Mouse (Mus musculus) limb, embryonic 12.5 days (tissue): Measurements from ENCODE around the gene Csf2ra. TPM values are rescaled to one million over a fixed set of nuclear protein-coding genes. Genes with fewer than 3 reads are reported as not detected.
"Not testable (repeated sequence)": the region's sequence is repeated elsewhere in the genome, so short reads cannot be mapped to it uniquely, and the experiment has no call there.

Source experiments
- ATAC-seq: fragments of 200-750 bp; cut with Nextera tagmentation; 2 replicates; pipeline ENCODE4 v1.8.0; 2017; ENCODE audit warnings: low read depth, moderate TSS enrichment; ENCODE audit not compliant: insufficient number of reproducible peaks, insufficient read depth, low FRiP score, low TSS enrichment
- H3K27ac ChIP-seq: fragments of 300-500 bp; sonication (generic); 2 replicates; pipeline ENCODE4 v1.5.1; 2016; ENCODE audit warnings: mild to moderate bottlenecking, moderate library complexity
- H3K27me3 ChIP-seq: fragments of 300-500 bp; sonication (generic); 2 replicates; pipeline ENCODE4 v1.6.1; 2016; ENCODE audit warnings: mild to moderate bottlenecking, moderate library complexity
- H3K36me3 ChIP-seq: fragments of 300-500 bp; sonication (generic); 2 replicates; pipeline ENCODE4 v1.6.1; 2016; ENCODE audit warnings: mild to moderate bottlenecking, moderate library complexity
- H3K4me1 ChIP-seq: fragments of 300-500 bp; sonication (generic); replicated peaks from 2 replicates; pipeline ENCODE4 v1.6.1; 2016
- H3K4me2 ChIP-seq: fragments of 300-500 bp; sonication (generic); 2 replicates; pipeline ENCODE4 v1.6.1; 2016; ENCODE audit warnings: mild to moderate bottlenecking, moderate library complexity
- H3K4me3 ChIP-seq: fragments of 300-500 bp; sonication (generic); replicated peaks from 2 replicates; pipeline ENCODE4 v1.5.1; 2016; ENCODE audit warnings: mild to moderate bottlenecking
- H3K9ac ChIP-seq: fragments of 300-500 bp; sonication (generic); replicated peaks from 2 replicates; pipeline ENCODE4 v1.6.1; 2016; ENCODE audit warnings: mild to moderate bottlenecking, moderate library complexity
- H3K9me3 ChIP-seq: fragments of 300-500 bp; sonication (generic); 2 replicates; pipeline ENCODE4 v1.6.1; 2016; ENCODE audit warnings: mild to moderate bottlenecking, moderate library complexity
- WGBS: fragments of 180-500 bp; shearing (Covaris S2); methylation state at CpG from one replicate; pipeline ENCODE4 v1.1.7; 2016; 5-methylcytosine and 5-hydroxymethylcytosine counted together
- polyA plus RNA-seq: library from polyadenylated mRNA; unstranded; fragments of >200 nt; fragmentation: Nextera tagmentation; extraction: Ambion mirVana; gene quantifications from 2 replicates; pipeline ENCODE4 v1.2.1, GENCODE M21; 2016

Csf2ra gene
- polyA plus RNA-seq = 22.8 and 29.5 TPM in 2 replicates

DNA sequence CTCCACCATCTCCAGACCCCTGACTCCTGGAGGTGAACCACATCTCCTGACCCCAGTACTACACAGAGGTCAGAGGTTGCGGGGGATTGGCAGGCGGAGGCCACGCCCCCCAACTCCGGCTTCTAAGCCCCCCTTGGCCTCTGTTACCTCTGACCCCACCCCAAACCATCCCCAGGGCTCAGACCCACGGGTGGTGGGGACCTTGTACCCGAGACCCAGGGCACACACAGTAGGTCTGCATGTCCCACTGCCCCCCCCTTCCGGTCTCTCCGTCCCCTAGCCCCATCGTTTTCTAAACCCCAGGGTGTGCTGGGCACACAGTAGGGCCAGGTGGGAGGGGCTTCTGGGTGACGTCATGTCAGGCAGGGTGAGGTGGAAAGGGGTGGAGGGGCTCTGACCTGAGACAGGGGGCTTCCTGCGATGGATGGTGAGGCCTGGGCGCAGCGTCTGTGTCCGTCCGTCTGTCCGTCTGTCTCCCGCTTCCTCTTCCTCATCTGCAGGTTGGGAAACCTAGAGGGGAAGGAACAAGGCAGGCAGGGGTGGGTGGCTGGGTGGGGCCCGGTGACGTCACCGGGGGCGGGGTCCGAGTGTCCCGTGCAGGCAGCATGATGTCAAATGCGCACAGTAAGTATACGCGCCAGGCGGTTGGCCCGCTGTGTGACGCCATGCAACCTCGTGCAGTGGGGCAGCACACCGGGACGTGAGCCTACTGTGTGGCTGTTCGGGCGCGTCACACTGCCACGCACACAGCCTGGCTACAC lies at the start of gene Csf2ra:
Csf2ra (minus strand) TSS at position 489 of the 761 bp plus-strand sequence.
- Histone ChIP-seq H3K9ac (0 out of 2 replicates have a peak within 1 kb of the TSS, but pooled peaks have one; percentile 27), H3K36me3 (no peaks in the 10 kb centered on the region), H3K4me3 (peak within 1 kb of the TSS; percentile 59), H3K4me2 (peak within 1 kb of the TSS; percentile 61), H3K4me1 (0 out of 2 replicates have a peak, but pooled peaks cover 3% of the 10 kb centered on the region), H3K9me3 (peaks cover 19% of the 10 kb centered on the region; the same call in 1 of the 2 replicates), H3K27me3 (no peaks in the 10 kb centered on the region), H3K27ac (peak within 1 kb of the TSS; percentile 81)
- WGBS = 60% methylated on average over 36 of the region's 36 CpGs
- ATAC-seq = 0 out of 2 replicates have a peak, but pooled peaks have one; percentile 3

DNA sequence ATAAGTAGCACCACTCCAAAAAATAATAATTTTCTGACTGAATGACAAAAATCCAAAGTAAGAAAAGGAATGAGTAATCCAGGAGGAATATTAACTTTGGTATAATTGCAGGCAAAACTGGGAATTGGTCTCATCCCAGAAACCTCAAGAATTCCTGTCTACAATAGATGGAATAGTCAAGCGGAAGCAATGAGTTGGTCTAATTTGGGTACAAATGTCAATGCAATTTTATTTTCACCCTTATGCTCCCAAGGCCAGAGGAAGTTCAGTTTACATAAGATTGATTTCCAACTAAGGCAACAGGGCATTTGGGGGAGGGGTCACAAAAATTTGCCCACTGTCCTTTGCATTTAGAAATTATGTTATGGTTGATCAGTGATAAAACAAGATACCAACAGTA lies 47.2 kb upstream of the Csf2ra start:
- Histone ChIP-seq H3K9me3 (no peaks in the 10 kb centered on the region), H3K4me2 (no peak overlapping the region), H3K27ac (no peak overlapping the region), H3K36me3 (no peaks in the 10 kb centered on the region), H3K27me3 (no peaks in the 10 kb centered on the region), H3K4me3 (no peak overlapping the region), H3K4me1 (no peaks in the 10 kb centered on the region), H3K9ac (no peak overlapping the region)
- ATAC-seq = no peak
- 89% methylated on average over 1 of the region's 1 CpGs for WGBS

DNA sequence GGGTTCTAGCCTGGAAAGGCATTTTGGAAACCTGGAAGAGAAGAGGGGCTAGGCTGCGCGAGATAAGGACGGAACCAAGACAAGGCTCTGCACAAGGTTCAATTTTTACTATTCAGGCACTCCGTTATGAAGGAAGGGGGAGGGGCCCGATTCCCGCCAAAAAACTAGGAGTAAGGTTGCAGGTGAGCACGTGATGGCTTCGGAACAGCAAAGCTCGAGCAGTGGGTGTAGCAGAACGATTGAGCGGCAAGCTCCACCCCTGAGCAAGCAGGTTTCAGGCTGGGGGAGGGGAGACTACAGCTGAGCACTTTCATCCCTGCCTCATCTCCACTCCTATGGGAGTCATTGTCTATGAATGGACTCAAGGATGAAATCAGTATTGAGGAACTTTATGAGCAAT lies 40.9 kb upstream of the Csf2ra start:
- not testable (repeated sequence) for H3K4me2 ChIP-seq, H3K4me3 ChIP-seq, H3K4me1 ChIP-seq, H3K27me3 ChIP-seq, H3K9me3 ChIP-seq, ATAC-seq, H3K36me3 ChIP-seq, H3K27ac ChIP-seq, H3K9ac ChIP-seq
- WGBS = 33% methylated on average over 11 of the region's 11 CpGs

DNA sequence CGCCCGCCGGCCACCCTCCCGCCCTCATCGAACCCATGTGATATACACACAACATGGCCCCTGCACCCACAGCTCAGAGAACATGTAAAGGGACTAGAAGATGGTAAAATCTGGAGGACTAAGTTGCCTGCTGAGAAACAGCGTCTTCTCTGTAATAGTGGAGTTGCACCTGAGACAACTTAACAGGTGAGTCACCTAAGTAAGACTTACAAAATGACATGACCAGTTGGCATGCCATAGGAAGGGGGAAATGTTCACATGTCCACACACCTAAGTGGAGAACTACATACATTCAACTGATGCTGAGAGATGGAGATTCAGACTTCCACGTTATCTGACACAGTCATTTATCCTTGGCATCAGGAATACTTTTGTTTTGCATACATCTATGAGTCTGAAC lies 38.9 kb upstream of the Csf2ra start:
- Histone ChIP-seq H3K27me3 (no peaks in the 10 kb centered on the region), H3K9ac (no peak overlapping the region), H3K36me3 (no peaks in the 10 kb centered on the region), H3K9me3 (no peaks in the 10 kb centered on the region), H3K4me3 (no peak overlapping the region), H3K4me2 (no peak overlapping the region), H3K4me1 (no peaks in the 10 kb centered on the region), H3K27ac (no peak overlapping the region)
- no peak for ATAC-seq
- 23% methylated on average over 7 of the region's 7 CpGs for WGBS

DNA sequence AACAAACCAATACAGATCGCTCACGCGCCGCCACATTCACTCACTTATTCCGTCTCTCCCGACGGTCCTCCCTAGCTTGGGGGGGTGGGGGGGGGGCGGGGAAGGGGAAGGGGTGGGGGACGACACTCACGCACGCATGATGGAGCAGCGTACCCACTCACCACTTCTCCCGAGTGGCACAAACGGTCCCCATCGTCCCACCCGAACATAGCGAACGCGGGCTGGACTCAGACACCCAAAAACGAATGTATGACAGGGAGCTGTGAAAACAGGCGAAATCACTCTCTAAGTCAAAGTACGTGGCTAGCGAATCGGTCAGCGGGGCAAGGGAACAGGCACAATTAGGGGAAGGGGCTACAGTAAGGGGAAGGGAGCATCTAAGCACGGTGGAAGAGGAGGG lies 38.4 kb upstream of the Csf2ra start:
- no peak for ATAC-seq
- WGBS = 3% methylated on average over 25 of the region's 26 CpGs
- Histone ChIP-seq H3K4me3 (no peak overlapping the region), H3K4me2 (no peak overlapping the region), H3K9ac (no peak overlapping the region), H3K27me3 (no peaks in the 10 kb centered on the region), H3K4me1 (no peaks in the 10 kb centered on the region), H3K27ac (no peak overlapping the region), H3K9me3 (no peaks in the 10 kb centered on the region), H3K36me3 (no peaks in the 10 kb centered on the region)

DNA sequence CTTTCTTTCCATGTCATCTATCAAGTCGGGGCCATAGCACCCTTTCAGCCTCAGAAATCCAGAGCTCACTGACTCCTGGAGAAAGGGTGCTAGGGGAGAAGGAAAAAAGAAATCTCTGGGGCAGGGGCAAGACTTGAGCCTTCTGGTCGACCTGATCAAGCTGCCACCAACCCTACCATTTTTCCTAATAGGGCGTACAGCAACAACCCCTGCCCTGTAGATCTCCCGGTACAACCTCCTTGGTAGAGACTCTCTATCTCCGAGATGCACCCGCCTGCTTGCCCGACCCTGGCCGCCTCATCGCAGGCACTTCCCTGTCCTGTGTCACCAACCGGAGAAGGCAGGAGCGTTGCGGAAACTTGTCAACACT lies 38.0 kb upstream of the Csf2ra start:
- no peak overlapping the region for H3K4me2 ChIP-seq
- no peak for ATAC-seq
- H3K4me1 ChIP-seq = no peaks in the 10 kb centered on the region
- WGBS = 6% methylated on average over 12 of the region's 12 CpGs
- H3K4me3 ChIP-seq = no peak overlapping the region
- no peaks in the 10 kb centered on the region for H3K27me3 ChIP-seq
- no peak overlapping the region for H3K9ac ChIP-seq
- H3K27ac ChIP-seq = no peak overlapping the region
- no peaks in the 10 kb centered on the region for H3K9me3 ChIP-seq
- no peaks in the 10 kb centered on the region for H3K36me3 ChIP-seq

DNA sequence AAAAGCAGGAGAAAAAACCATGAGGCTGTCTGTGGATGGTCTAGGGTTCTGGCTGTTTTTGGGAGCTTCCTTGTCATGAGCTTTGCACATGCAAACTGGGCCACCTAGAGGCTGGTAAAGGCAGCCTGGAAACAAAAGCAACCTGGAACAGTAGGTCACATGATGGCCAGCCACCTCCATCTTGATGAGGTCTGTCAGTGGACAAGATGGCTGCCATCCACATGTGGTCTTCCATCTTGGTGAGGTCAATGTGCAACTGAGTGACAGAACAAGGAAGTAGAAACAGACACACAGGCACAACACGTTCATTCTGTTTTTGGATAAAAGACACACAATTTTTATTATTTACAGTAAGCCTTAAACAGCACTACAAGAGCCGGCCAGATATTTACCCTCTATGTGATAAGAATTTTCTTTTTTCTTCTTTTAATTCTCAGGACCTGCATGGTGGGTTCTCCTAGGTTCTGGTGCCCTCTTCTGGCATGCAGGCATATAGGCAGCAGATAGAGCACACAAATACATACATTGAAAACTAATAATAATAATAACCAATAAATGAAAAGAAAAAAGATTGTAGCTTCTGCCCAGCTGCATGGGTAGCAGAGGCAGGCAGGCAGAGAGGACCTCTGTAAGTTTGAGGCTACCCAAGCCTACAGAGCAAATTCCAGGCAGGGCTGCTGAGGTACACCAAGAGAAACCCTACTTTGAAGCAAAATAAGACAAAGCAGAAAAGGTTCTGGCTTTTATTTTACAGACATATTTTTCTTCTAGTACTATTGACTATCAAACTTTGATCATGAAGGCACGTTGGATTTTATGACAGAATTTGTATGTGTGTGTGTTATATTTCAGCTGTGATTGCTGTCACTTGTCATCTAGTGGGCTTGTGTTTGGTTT lies 37.4 kb upstream of the Csf2ra start:
- H3K36me3 ChIP-seq = no peaks in the 10 kb centered on the region
- no peak overlapping the region for H3K27ac ChIP-seq
- no peaks in the 10 kb centered on the region for H3K27me3 ChIP-seq
- ATAC-seq = no peak
- H3K4me1 ChIP-seq = no peaks in the 10 kb centered on the region
- no peak overlapping the region for H3K4me3 ChIP-seq
- WGBS = 25% methylated on average over 3 of the region's 3 CpGs
- H3K9me3 ChIP-seq = no peaks in the 10 kb centered on the region
- H3K9ac ChIP-seq = no peak overlapping the region
- no peak overlapping the region for H3K4me2 ChIP-seq

DNA sequence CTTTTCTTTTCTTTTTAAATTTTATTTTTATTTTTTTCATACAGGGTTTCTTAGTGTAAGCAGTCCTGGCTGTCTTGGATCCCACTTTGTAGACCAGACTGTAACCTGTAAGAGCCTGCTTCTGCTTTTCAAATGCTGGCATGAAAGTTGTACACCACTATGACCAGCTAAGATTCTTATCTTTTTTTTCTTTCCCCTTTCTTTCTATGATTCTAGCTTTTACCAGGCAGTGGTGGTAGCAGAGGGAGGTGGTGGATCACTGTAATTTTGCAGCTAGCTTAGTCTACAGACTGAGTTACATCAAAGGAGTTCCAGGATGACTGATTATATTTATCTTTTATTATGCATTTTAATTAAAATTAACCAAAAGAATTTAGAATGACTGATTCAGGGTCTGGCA lies 36.7 kb upstream of the Csf2ra start:
- no peak for ATAC-seq
- no peak overlapping the region for H3K4me3 ChIP-seq

DNA sequence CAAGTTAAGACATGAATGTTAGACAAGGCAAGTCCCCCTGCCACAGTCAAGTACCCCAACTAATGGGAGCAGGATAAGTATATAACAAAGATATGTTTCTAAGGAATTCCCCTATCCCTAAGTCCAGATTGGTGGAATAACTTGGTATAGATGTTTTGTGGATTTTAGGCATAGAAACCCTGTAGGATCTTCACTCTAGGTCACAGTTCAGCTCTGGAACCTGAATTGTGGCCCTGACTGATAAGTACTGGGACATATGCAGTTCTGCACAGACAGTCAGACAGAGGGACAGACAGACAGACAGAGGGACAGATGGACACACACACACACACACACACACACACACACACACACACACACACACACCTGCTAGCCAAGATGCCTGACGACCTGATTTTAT lies 36.0 kb upstream of the Csf2ra start:
- Histone ChIP-seq H3K27me3 (no peaks in the 10 kb centered on the region), H3K4me2 (no peak overlapping the region), H3K36me3 (no peaks in the 10 kb centered on the region), H3K9me3 (no peaks in the 10 kb centered on the region), H3K27ac (no peak overlapping the region), H3K4me3 (no peak overlapping the region), H3K9ac (no peak overlapping the region), H3K4me1 (no peaks in the 10 kb centered on the region)
- 67% methylated on average over 1 of the region's 1 CpGs for WGBS
- ATAC-seq = no peak

More for the DNA sequence above, 36.7 kb upstream of the Csf2ra start:
- H3K9me3 ChIP-seq = no peaks in the 10 kb centered on the region
- H3K27ac ChIP-seq = no peak overlapping the region
- H3K9ac ChIP-seq = no peak overlapping the region
- no peaks in the 10 kb centered on the region for H3K4me1 ChIP-seq
- H3K36me3 ChIP-seq = no peaks in the 10 kb centered on the region
- no peaks in the 10 kb centered on the region for H3K27me3 ChIP-seq
- no peak overlapping the region for H3K4me2 ChIP-seq

DNA sequence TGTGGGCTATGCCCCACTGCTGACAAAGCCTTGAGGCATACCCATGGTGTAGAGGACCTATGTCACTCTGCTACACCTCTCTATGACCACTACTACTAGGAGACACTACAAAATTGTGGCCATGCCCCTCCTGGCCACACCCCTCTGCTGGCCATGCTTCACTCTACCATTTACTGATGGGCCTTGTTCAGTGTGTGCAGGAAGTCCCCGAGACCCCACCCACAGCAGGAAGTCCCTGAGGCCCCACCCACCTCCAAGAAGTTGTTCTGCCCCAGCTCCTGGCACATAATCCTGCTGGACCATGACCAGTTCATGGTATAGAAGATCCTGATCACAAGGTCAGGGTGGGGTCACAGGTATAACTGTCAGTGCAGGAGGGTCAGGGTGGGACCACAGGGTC lies 33.0 kb upstream of the Csf2ra start:
- Histone ChIP-seq H3K27ac (no peak overlapping the region), H3K36me3 (no peaks in the 10 kb centered on the region), H3K27me3 (no peaks in the 10 kb centered on the region), H3K4me2 (no peak overlapping the region), H3K9me3 (no peaks in the 10 kb centered on the region), H3K4me1 (no peaks in the 10 kb centered on the region), H3K4me3 (no peak overlapping the region), H3K9ac (no peak overlapping the region)
- 88% methylated on average over 1 of the region's 1 CpGs for WGBS
- no peak for ATAC-seq

DNA sequence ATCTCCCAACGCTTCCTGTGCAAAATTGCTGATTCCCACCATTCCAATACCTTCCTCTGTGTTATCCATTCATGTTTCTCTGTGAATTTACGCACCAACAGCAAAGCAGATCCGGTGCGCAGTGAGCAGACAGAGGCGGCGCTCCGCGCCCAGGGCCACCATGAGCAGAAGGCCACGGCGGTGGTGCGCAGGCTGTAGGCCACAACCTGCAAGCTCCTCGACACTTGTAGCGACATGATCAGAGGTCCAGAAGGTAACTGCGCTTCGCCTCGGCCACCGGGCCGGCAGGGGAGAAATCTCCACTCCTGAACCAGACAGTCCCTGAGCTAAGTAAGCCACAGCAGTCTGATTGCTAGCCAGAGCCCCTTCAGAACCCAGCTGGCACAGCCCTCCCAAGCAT lies 29.5 kb upstream of the Csf2ra start:
- H3K9ac ChIP-seq = no peak overlapping the region
- H3K27ac ChIP-seq = no peak overlapping the region
- WGBS = 93% methylated on average over 18 of the region's 18 CpGs
- no peak overlapping the region for H3K4me3 ChIP-seq
- H3K4me1 ChIP-seq = no peaks in the 10 kb centered on the region
- H3K9me3 ChIP-seq = no peaks in the 10 kb centered on the region
- no peak for ATAC-seq
- no peaks in the 10 kb centered on the region for H3K27me3 ChIP-seq
- no peak overlapping the region for H3K4me2 ChIP-seq
- H3K36me3 ChIP-seq = no peaks in the 10 kb centered on the region
